Mouse (Mus musculus) heart, postnatal 25 days (tissue): ENCODE results near the gene Oasl2. TPM values are rescaled to one million over a fixed set of nuclear protein-coding genes. Genes with fewer than 3 reads are reported as not detected.

ENCODE experiments used
- DNase-seq: peaks from one replicate; pipeline ENCODE4 v3.0.0; 2022; ENCODE audit warnings: low spot score
- intact Hi-C: fragments of 180-260 bp; cut with DNase I; formaldehyde crosslinking; loops from one replicate; pipeline ENCODE4 v1.15.1; 2025
- microRNA-seq: library from miRNA; unstranded; fragments of <30 nt; microRNA quantifications from one replicate; pipeline ENCODE4 v1.2.0, GENCODE M21; 2022
- total RNA-seq, 2 experiments: library from RNA; stranded (reverse); gene quantifications; 2 replicates each; pipeline ENCODE4 v1.2.3; 2021

The Oasl2 gene
- total RNA-seq, 2 experiments from 2014 or later = 4.0 to 8.1 TPM

GRCm38 (mm10) chr5:114949812-114950211 lies 53.1 kb downstream of the Oasl2 start:
- intact Hi-C loops = no loop called here
- no peak for DNase-seq

- intact Hi-C loops = no loop called here
- DNase-seq = no peak
Observed at GRCm38 (mm10) chr5:114950669-114951068, 53.9 kb downstream of the Oasl2 start.

- DNase-seq = no peak
- intact Hi-C loops = no loop called here
Observed at GRCm38 (mm10) chr5:114951279-114951880, 54.6 kb downstream of the Oasl2 start.

GRCm38 (mm10) chr5:114953326-114953725 lies 56.6 kb downstream of the Oasl2 start:
- DNase-seq = no peak
- intact Hi-C loops = no loop called here

GRCm38 (mm10) chr5:114958069-114958468 lies 61.3 kb downstream of the Oasl2 start:
- DNase-seq = no peak
- intact Hi-C loops = no loop called here

Small RNAs within 50 kb of the gene (microRNA-seq; reads per million reads assigned to microRNA genes)
- 12.5 reads per million, percentile 28 among the genes with 10 or more reads in this experiment for gene Mir6240

Other genes starting within 250 kb of the Oasl2 start
- gene Trpv4, start 238.5 kb upstream of the Oasl2 start, total RNA-seq = 1 to 10 TPM; 5.1 to 5.3 TPM
- 10 to 100 TPM; 17.1 to 18.0 TPM for gene Gltp, start 206.0 kb upstream of the Oasl2 start, total RNA-seq
- 1 to 10 TPM; 3.5 to 3.6 TPM for gene Tchp, start 189.2 kb upstream of the Oasl2 start, total RNA-seq
- gene Ankrd13a, start 122.3 kb upstream of the Oasl2 start, total RNA-seq = 10 to 100 TPM; 31.3 to 35.2 TPM
- 10 to 100 TPM; 29.1 to 37.9 TPM for gene Git2, start 121.4 kb upstream of the Oasl2 start, total RNA-seq
- 1 to 10 TPM; 5.1 to 5.7 TPM for gene 1500011B03Rik, start 73.5 kb upstream of the Oasl2 start, total RNA-seq
- not detected for gene 4930519G04Rik, start 43.3 kb upstream of the Oasl2 start, total RNA-seq
- not detected for gene Gm9936, start 38.3 kb upstream of the Oasl2 start, total RNA-seq
- gene Oasl1, start 26.3 kb downstream of the Oasl2 start, total RNA-seq = under 1 TPM; 0.78 TPM
- gene 2210016L21Rik, start 45.2 kb downstream of the Oasl2 start, total RNA-seq = 10 to 100 TPM; 25.1 to 29.4 TPM
- gene Hnf1a, start 74.2 kb downstream of the Oasl2 start, total RNA-seq = not detected
- gene Sppl3, start 114.2 kb downstream of the Oasl2 start, total RNA-seq = 10 to 100 TPM; 34.8 to 35.5 TPM
- gene Gm10401, start 201.4 kb downstream of the Oasl2 start, total RNA-seq = not detected
- 100 to 1,000 TPM; 189 to 199 TPM for gene Acads, start 222.4 kb downstream of the Oasl2 start, total RNA-seq
- 10 to 100 TPM; 18.9 to 21.9 TPM for gene Unc119b, start 238.0 kb downstream of the Oasl2 start, total RNA-seq